Mouse (Mus musculus) urinary bladder, postnatal 25 days (tissue): Measurements from ENCODE around the gene Rtcb.

Experiments used
- DNase-seq: peaks from one replicate; pipeline ENCODE4 v3.0.0; 2022; ENCODE audit warnings: low spot score

Gene Rtcb

DNA sequence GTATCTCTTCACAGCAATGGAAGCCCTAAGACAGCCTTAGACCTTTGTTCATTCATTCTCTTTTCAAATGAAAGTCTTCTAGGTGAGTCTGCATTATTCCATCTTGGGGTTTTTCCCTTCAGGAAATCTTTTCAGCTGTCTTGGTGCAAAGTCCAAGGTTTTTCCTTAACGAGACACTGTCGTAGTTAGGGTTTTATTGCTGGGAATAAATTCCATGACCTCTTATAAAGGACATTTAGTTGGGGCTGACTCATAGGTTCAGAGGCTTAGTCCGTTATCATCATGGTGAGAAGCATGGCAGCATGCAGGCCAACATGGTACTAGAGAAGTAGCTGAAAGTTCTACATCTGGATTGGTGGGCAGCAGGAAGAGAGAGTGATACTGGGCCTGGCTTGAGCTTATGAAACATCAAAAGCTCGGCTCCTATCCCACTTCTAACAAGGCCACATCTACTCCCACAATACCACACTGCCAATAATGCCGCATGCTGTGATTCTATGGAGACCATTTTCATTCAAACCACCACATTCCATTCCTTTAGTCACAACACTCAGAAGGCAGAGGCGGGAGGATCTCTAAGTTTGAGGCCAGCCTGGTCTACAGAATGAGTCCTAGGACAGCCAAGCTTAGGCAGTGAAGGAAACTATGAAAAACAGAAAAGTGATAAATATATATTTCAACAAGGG lies 21.2 kb downstream of the Rtcb start:
- DNase-seq, result no peak

DNA sequence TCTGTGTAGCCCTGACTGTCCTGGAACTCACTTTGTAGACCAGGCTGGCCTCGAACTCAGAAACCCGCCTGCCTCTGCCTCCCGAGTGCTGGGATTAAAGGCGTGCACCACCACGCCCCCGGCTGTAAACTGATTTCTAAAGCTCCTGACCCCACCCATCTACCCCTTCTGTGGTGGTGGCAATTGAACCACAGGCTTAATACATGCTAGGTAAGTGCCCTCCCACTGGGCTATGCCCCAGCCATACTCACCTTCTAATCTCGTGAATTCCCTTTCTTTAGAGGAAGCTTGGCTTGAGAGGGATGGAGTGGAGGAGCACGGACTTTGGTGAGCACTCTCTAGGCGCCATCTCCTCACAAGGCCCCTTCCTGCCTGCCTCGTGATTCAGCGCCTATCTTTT lies 27.7 kb downstream of the Rtcb start:
- DNase-seq, result no peak

GRCm38 (mm10) chr10:85929208-85929591 lies 28.4 kb downstream of the Rtcb start:
- DNase-seq, result no peak

- peak; percentile 48 for DNase-seq
Observed at GRCm38 (mm10) chr10:85928499-85929207, 29.0 kb downstream of the Rtcb start.

DNA sequence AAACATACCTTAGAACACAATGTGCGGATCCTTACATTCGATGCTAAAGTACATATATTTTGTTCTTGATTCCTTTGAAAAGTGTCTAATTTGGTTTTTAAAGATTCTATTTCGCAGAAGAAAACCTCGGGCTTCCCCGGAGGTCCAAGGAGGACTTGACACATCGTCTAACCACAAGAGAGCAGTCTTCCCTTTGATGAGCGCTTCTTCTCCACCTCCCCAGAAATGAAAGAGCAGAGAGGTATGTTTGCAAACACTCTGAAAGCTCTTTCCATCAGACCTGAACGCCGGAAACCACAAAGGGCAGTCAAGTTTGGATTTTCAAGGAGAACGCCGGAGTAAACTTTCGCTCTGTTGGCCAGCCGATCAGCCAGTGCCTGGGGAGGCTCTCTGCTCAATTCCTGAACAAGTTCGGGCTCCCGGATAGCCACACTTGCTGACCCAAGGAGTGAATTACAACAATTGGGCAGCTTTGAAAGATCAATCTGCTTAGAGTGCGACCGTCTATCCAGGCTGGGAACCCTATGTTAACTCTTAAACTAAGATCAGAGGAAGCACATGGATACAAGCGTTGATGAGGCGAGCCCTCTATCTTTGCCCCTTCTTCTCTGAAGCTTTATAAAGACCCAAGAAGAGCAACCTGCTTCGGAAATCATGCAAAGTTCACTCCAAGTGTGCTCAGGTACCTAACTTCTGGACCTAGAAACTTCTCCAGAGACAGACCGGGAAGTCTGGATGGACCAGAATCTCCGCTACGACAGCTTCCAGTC lies 29.8 kb downstream of the Rtcb start, which contains the start of gene Ascl4:
Gene Ascl4, plus strand, starts transcription at position 6 of the 770 bp plus-strand sequence.
- DNase-seq, result peak; percentile 6

DNA sequence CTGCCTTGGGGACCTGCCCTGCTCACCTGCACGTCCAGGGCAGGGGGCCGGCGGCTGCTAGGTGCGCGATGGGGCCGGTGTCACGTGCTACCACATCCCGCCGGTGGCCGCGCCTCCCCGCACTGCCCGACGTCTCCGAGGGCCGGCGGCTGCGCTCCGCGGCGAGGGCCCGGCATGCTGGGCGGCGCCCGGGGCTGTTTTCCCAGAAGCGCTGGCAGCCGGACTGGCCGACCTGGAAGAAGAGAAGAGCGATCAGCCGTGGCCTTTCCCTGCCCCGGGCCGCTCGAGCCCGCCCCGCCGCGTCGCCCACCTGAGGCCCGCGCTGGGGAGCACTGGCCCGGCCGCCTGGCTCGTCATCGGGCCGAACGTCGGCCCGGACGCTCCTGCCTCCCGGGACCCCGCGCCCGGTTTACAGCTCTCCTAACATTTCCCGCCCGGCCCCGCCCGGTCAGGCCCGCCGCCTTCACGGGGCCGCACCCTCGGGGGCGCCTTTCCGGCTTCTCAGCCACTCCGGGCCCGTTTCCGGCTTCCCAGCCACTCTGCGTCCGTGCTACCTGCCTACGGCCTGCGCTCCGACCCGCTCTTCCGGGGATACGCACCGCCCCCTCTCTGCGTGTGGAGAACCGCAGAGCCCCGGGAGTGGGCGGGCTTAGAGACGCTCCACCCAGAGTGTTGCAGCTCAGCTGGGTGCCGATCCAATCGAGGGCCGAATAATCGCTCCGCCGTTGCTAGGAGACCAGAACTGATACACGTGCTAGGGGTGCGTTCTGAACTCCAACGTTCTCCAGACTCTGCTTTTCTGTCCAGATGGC lies 40.9 kb downstream of the Rtcb start, which contains the start of gene Prdm4:
Gene Prdm4, minus strand, starts transcription at position 645 of the 812 bp plus-strand sequence.
- DNase-seq, result peak; percentile 95
